Mouse (Mus musculus) heart, adult 8-10 months (tissue): ENCODE results near the gene Glp1r. TPM values are rescaled to one million over a fixed set of nuclear protein-coding genes. Genes with fewer than 3 reads are reported as not detected.
A peak's percentile ranks its signal among the peaks of the same experiment; 100 is the strongest.

Experiments
- DNase-seq: peaks from one replicate; pipeline ENCODE4 v3.0.0; 2022; ENCODE audit warnings: low spot score
- total RNA-seq, 4 experiments: library from RNA; stranded (reverse); gene quantifications; 2 replicates each; pipeline ENCODE4 v1.2.4; 2022

Glp1r gene
- total RNA-seq = under 1 TPM; 0.13 to 0.28 (median 0.17) TPM

DNA sequence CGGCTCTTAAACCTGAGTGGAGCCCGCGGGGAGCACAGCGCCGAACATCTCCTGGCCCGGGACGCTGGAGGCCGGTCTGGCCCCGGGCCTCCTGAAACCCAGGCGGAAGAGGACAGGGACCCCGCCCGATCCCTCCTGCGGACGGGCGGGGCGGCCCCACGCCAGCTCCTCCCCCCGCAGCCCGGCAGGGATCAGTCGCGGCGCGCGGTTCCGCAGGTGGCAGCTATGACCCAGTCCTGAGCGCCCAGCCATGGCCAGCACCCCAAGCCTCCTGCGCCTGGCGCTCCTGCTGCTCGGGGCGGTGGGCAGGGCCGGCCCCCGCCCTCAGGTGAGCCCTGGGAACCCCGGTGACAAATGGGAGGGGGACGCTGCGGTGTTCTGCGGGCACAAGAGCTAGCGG is at the start of gene Glp1r:
Glp1r (plus strand) TSS at position 191 of the 400 bp plus-strand sequence.
- DNase-seq = no peak

DNA sequence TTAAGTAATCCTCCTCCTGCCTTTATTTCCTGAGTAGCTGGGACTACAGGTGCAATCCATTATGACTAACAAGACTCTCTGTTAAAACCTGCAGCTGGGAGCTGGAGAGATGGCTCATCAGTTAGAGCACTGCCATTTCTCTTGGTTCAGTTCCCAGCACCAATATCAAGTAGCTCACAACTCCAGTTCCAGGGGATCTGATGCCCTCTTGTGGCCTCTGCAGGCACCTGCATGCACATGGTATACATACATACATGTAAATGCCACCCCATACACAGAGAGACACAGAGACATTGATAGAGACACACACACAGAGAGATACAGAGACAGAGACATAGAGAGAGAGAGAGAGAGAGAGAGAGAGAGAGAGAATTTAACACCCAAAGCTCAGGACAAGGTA is 49.3 kb upstream of the Glp1r start:
- DNase-seq = no peak

DNA sequence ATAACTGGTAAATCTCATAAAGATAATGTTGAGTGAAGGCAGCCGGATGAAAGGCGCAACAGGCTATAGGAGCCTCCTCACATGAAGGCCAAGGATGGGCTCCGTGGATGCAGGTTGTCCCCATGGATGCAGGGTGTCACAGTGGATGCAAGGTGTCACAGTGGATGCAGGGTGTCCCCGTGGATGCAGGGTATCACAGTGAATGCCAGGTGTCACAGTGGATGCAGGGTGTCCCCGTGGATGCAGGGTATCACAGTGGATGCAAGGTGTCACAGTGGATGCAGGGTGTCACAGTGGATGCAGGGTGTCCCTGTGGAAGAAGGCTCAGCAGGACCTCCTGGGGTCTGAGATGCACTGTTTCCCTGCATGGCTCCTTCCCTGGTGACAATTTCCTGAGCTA is 44.3 kb upstream of the Glp1r start:
- DNase-seq = no peak

DNA sequence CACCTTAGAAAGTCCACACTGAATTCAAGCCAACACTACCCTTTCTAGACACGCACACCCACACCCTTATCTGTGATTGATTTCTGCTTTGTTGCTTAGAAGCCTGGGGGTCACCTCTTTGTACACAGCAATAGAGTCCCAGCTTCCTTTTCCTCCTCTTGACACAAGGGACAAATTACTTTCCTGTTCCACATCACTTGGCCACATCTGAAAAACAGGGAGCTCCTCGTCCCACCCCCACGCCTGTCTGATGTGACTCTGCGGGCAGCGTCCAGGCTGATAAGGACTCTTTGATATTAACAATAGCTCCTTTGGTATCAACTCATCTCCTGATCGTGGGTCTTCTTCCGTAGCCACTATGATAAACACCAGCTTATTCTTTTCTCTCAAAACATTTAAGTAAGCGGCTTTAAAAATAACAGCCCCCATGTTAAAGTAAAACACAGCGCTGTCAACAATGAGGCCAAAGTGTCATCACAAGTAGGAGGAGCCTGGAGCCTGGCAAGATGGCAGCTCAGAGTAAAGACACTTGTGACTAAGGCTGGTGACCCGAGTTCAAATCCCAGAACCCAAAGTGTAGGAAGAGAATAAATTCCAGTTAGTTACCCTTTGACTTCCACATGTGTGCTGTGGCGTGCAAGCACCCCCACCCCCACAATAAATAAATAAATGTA is 42.9 kb upstream of the Glp1r start:
- DNase-seq = no peak

DNA sequence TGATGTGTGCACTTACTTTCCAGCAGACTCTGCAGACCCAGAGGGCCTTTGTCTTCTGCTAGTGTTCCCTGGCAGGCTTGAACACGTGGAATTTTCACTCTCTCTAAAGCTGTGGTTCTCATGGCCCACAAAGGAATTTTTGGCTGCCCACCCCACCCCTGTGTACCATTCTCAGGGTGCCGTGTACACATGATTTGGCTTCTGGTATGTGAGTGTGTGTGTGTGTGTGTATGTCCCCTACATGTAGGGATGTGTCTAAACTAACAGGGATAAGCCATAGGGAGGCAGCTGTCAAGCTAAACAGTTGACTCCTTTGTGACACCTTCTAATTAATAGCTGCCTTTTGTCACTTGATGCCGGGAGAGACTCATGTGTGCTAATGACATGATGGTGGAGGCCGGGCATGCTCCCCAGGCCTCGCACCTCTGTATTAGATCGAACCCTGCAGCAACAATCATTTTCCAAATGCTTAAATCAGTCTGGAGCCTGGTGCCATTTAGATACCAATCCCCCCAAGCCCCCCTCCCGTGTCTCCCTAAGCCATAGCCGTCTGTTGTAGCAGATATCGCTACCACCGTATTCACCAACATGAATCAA is 41.5 kb upstream of the Glp1r start:
- DNase-seq = no peak

DNA sequence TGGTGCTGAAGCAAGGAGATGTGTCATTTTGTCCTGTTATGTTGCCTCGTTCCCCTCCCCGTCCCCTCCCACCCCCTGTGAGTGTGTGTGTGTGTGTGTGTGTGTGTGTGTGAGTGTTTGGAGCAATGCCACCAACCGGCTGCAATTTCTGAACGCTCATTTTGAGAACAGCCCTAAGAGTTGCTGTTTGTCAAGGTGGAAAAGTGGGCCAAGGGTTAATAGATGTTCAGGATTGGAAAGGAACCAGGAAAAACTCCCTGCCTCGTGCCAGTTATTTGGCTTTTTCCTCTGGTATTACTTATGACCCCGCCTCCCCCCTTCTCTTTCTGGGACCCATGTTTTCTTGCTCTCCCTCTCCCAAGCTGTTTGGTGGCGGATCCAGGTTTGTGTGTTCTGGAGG is 41.0 kb upstream of the Glp1r start:
- DNase-seq = no peak

DNA sequence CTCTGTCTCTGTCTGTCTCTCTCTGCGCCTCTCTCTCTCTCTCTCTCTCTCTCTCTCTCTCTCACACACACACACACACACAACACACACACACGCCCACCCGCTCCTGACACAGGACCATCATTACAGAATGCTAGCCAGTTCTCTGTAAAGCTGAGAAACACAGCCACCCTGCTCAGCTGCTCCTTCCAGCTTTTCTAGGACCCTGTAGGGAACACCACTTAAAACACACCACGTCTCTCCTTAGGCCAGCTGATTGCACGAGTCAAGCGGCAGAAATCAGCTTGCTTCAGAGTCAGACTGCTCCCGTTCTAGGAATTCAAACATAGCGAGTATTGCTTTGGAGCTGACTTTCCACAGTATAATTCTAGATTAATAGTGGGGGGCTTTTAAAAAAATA is 35.3 kb upstream of the Glp1r start:
- no peak for DNase-seq

DNA sequence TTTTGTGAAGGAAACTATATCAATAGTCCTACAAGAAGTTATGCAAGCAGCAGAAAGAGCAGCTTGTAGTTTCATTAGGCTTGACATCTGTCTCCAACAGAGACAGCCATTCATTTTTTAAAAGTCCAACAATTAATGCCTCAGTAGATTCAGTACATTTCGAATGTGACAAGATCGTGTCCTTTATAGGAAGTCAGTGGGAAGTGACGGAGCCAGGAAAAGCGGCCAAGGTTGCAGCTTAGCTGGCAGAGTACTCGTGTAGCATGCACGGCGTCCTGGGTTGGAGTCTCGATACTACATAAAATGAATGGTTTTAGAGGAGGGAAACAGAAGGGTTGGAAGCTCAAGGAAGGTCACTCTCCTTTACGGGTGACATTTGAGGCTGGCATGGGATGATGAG is 34.7 kb upstream of the Glp1r start:
- DNase-seq = peak; percentile 21

DNA sequence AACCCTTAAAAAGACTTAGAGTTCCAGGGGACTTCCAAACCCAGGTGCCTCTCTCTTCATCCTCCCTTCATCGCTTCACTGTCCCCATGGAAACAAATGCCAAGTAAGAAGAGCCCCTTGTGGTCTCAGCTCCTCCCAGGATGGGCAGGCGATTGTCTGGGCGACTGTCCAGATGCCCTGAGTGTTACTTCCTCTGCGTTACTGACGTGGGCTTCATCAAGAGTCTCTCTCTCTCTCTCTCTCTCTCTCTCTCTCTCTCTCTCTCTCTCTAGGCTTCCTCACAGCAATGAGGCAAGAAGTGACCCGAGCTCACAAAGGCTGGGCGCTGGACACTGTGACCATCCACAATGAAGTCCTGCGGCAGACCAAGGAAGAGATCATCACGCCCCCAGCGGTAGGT is 30.6 kb upstream of the Glp1r start:
- DNase-seq = no peak

DNA sequence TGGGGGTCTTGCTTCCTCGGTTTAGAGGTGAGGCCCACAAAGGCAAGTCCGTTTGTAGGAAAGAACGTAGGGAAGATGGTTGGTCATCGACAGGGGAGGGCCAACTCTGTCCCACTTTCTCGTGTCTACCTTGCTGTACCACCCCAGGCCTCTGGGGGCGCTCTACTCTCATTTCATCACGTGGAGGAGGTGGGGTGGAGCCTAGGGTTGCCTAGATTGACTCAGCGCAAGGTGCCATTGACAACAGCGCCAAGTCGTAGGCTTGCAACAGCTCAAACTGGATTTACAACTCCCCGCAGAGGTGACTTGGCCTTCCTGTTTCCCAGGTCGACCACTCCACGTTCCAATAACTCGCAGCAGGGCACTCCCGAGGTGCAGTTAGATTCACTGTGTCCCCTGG is 27.3 kb upstream of the Glp1r start:
- no peak for DNase-seq

DNA sequence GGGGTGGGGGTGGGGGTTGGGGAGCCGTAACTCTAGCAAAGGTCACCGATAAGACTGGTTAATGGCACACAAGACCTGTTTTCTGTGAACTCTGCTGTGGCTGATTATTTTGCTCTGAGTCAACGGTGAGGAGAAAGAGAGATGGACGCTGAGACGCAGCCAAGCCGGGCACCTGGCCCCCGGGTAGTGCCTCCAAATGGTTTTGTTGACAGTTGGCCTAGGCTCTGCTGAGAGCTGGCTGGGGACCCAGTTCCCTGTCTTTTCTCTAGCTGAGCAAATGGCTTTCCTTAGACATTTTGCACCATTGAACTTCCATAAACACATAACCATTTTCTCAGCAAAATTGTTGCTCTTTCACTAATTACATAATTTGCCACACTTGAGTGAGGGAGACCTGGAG is 24.2 kb upstream of the Glp1r start:
- no peak for DNase-seq

DNA sequence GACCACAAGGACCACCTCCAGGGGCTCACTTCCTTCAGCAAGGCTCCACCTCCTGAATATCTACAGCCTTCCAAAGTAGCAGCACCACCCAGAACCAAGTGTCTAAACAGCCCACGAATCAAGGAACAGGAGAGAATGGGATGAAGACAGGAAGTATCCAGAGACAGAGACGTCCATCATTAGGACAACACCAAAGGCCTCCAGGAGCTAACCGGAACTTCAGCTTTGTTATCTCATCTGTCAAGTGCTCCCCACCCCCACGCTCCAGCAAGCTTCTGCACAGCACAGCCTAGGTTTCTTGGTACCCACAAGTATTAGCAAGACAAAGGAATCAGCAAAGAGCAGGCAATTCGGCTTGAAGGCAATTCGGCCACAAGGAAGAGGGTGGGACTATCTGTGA is 23.0 kb upstream of the Glp1r start:
- no peak for DNase-seq

DNA sequence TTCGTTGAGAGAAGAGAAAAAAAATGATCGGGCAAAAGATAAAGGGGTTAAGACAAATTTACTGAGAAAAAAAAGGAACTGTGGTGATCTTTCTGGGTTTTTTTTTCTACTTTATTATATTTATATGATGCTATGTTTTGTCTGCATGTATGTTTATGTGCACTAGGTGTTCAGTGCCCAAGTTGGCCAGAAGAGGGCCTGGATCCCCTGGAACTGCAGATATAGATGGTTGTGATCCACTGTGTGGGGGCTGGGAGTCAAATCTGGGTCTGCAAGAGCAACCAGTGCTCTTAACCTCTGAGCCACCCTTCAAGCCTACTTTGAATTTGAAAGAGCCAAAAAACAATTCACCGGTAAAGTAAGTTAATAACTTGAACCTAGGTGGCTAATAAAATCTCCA is 21.2 kb upstream of the Glp1r start:
- no peak for DNase-seq

DNA sequence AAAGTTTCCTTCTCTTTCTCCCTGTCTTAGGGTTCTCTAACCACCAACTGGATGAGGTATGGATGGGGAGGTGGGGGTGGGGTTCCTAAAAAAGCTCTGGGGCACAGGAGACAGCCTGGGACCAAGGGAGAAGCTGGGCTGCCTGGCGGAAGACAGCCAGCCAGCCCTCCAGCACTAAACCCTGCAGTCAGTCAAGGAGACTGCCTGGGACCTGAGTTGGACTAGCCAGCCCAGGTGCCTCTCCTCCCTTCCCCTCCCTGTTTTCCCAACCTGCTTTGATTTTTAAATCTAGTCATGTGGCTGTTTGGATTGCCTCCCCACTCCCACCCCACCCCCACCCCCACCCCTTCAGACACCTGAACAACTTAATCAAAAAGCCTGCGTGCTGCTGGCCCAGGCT is 20.6 kb upstream of the Glp1r start:
- DNase-seq = no peak

DNA sequence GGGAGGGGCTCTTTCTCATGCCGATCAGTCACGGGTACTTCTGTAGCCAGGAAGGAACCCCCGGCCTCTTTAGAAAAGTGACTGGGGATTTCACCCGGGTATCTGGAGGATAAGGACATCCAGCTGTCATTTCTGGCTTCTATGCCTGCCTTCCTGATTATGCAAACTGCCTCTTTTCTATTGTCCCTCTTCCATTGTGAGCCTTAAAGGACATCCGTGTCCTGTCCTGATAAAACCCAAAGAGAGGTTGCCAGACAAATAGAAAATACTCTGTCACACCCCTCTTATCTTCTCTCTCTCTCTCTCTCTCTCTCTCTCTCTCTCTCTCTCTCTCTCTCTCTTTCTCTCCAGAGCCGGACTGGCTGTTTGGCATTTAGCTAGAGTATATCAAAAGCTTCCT is 19.4 kb upstream of the Glp1r start:
- no peak for DNase-seq

DNA sequence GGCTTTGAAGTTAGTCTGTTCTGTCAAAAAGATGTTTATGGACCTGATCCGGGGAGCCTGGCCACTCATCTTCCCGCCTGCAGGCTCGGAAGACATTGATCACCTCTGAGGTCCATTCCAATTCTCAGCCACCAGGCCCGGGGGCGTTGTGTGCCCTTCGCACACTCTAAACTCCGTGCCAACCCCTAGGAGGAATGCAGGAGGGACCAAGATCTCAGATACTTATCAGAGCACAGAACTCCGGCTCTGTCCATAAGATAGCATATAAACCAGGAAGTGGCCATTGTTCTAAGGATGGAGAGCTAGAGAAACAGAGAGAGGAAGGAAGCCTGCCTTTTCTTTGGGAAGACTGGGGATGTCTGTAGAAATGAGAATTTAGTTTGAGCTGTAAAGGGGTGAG is 18.1 kb upstream of the Glp1r start:
- no peak for DNase-seq

DNA sequence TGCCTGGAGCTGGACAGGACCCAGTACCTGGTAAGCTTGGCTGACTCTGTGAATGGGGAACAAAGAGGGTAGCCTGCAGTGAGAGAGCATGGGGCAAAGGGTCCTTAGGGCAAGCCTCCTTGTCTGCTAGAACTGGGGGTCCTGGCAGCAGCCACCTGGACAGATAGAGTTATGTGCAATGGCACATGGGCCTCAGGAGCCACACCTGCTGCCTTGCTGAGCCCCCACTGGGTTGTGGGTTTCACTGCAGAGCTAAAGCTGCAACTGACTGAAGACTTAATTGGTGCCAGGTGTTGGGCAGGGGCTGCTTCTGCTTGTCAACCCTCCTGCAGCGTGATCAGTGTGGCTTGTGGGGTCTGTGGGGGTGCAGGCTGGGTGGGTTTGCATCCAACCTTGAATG is 9.5 kb upstream of the Glp1r start:
- DNase-seq = no peak

DNA sequence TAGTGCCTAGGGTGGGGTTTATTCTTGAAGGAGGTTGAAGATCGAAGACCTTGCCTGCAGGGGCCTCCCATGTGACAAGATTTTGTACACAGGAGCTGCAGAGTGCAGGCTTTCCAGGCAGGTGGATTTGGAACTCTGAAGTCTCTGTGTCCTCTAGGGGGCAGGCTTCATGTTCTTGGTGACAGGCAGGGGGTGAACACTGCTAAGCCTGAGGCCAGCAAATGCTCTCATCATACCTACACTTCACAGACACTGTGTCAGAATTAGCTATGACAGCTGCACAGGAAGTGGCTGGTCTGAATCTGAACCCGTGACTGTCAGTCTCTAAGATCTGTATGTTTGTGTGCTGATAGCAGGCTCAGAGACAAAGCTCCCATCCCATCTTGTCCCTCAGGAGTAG is 8.9 kb upstream of the Glp1r start:
- no peak for DNase-seq

DNA sequence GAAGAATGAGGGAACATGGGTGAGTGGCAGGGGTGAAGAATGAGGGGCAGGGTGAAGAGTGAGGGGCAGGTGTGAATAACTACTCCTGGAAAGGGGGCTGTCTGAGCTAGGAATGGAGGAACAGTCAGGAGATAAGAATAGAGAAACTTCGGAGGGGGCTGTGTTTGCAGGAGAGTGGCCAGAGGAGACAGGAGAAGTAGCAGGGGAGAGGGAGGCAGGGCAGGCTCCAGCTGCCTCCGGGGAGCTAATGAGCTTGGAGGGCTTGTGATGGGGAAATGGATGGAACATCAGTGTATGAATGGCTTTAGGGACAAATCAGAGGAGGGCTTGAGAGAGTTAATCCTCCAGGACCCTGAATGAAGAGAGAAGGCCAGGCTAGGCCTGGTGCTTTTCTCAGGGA is 4.5 kb upstream of the Glp1r start:
- no peak for DNase-seq

DNA sequence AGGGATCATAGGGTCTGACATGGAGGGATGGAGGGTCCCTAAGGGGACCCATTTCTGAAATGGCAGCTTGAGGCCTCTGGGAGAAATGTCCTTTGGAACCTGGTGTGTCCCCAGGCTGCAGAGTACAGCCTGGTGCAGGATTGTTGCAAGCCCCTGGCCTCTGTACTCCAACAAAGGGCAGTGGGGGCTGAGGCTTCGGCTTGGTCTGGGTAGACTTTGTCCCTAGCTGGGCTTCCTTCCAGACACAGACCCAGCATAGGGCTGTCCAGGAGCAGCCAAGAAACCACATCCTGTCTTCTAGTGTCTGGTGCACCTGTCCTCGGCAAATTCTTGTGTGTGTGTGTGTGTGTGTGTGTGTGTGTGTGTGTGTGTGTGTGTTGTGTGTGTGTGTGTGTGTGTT is 2.5 kb downstream of the Glp1r start:
- DNase-seq = no peak

DNA sequence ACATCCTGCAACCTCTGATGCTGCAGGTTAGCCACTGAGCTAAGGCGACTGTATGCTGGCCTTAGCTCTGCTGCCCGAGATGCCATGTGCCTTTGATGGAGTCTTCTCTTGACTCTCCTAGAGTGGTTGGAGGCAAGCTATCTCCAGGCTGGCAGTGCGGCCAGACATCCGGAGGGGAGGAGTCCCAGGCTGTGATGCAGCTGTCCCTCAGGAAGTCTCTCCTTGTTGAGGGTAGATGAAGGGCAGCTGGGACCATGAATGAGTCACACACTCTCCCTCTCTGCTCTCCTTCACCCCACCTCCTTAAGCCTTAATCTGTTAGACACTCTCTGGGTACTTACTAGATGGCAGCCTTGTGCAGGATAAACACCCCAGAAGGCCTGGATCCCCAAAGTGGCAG is 6.0 kb downstream of the Glp1r start:
- no peak for DNase-seq

DNA sequence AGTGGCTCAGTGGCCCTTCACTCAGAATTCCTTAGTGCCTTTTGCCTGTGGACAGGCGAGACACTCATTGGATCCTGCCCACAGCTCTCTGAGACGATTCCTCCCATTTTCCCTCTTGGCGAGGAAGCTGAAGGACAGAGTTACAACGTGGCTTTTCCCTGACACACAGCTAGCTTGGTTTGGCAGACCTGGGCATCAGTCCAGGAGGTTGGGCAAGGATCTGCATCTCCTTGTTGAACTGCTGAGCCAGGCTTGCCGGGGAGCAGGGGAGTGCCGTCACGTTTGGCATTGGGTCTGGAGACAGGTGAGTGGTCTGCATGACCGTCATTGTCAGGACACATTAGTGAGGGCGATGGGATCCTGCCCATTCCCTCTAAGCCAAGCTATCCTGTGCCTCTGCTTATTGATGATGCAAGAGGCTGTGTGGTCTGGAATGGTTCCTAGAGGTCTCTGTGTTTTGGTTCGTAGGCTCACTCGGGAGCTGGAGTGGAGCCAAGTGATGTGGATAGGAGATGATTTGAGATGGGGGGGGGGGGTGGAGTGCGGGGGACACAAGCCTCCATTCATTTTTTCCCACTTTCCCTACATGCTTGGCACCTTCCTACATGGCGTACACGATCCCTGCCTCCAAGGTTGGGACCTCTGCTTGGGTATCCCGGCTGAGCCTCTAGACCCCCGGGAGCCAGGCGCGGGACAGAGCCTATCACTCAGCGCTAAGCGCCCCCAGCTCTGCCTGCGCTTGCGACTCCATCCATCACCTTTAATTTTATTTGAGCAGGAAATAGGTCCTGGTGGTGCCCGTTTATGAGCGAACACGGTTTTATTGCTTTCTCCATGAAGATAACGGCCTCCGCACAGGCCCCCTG is 9.5 kb downstream of the Glp1r start:
- DNase-seq = no peak

DNA sequence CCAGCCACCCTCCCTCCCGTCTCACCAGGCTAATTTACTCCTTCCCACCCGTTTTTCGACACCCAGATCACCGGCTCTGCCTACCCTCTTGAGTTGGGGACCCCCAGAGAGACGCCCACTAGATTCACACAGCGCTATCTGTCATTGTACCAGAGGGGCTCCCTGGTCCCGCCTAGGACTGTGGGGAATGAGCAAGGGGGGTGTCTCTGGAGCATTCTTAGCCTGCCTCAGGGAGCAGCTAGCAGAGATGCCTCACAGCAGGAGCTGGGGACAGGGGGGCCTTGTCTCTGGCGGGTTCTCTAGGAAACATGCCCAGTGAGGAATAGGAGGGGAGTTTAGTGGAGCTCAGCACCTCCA is 10.1 kb downstream of the Glp1r start:
- no peak for DNase-seq
